Mouse (Mus musculus): Measurements from ENCODE around the gene Arxes1.
"Not testable (repeated sequence)": the region's sequence is repeated elsewhere in the genome, so short reads cannot be mapped to it uniquely, and the experiment has no call there.

Gene Arxes1

DNA sequence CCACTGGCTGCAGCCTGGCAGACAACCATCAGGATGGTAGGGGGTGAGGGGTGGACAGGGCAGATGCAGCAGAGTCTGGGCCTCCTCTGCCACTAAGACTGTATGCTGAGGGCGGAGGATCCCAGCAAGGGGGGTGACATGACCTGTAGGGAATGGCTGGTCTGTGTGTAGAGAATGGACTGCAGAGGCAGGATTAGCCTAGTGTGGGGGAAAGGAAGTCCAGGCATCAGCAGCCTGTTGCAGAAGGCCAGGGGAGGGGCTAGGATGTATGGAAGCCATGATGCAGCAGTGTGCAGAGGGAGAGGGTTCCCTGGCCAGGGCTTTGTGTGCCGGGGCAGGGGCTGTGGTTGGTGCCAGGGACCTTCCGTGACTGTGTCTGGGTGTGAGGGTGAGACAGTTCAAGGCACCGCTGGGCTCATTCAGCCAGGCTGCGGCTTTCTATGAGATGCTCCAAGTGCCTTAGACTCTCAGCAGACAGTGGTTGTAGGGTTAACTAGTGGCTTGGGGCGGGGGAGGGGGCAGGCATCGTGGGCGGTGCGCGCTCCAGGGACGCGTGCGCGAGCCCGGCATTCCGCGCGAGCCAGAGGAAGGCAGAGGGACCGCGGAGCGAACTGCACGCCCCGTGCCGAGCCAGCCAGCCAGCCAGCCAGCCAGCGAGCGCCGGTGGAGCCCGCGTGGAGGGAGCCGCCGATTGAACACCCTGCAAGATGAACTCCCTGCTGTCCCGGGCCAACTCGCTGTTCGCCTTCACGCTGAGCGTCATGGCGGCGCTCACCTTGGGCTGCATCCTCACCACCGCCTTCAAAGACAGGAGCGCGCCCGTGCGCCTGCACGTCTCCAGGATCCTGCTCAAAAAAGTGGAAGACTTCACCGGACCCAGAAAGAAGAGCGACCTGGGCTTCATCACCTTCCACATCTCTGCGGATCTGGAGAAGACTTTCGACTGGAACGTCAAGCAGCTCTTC is at the start of gene Arxes1:
Arxes1 (plus strand) TSS at position 569 of the 965 bp plus-strand sequence.
- not testable (repeated sequence) for DNase-seq (ENCODE audit: low read depth, low spot score)

DNA sequence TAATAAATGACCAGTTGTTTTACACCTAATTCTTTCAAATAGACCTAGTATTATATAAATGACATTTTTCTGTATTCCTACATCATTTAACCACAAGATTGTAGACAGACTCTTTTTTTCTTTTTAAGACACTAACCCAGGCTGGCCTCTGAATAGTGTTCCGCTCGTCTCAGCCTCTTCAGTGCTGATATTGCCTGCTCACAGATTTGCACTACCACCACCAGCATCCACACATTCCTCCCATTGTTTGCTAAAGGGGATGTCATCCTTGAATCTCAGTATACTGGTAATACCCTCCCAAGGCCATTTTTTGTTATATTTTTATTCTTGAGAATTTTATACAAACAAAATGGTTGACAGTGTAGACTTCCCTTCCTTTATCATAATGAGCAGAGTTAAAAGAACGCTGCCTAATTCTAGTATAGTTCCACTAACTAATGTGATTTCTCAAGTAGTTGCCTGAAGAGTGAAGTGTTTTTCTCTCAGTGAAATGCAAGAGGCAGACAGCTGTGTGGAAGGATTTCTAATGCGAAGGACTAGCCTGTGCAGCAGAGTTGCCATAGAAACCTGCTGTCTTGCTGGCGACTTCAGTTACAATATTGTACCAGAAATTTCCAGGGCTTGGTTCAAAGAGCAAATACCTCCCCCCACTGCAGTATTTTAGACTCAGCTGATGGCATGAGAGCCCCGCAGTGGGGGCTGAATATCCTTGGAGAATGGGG is 48.5 kb upstream of the Arxes1 start:
- DNase-seq (ENCODE audit: low read depth, low spot score): no peak

DNA sequence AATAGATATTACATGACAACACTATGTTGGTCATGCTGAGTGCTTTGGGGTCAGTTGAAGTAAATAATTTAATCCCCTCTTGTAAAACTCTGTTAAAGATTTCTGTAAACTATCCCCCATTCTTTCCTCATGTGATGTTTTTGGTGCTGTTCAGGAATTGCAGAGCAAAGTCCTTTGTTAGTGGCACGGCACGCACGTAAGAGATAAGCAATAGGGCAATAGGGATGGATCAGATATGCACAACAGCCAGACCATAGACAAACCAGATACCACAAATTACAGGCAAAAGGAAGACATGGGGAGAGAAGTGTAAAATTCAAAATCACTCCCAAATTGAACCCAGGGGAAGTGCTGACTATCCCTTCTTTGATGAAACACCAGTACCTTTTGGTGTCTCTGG is 46.9 kb upstream of the Arxes1 start:
- no peak for DNase-seq (ENCODE audit: low read depth, low spot score)

DNA sequence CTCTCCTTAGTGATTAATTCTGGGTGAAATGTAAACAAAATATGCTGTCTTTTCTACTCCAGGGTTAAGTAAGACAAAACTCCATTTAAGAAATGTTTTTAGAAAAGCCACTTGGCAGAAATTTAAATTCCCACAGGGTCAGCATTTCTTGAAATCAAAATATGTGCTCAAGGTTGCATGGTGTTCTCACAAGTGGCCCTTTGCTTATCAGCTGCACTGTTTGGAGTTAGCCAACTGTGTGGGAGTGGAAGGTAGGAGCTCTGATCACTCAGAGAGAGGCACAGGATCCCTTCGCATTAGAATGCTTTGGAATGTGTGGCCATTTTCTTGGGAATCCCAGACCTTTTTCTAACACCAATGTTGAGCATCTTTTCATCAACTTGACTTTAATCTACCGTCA is 42.5 kb upstream of the Arxes1 start:
- DNase-seq (ENCODE audit: low read depth, low spot score): no peak

DNA sequence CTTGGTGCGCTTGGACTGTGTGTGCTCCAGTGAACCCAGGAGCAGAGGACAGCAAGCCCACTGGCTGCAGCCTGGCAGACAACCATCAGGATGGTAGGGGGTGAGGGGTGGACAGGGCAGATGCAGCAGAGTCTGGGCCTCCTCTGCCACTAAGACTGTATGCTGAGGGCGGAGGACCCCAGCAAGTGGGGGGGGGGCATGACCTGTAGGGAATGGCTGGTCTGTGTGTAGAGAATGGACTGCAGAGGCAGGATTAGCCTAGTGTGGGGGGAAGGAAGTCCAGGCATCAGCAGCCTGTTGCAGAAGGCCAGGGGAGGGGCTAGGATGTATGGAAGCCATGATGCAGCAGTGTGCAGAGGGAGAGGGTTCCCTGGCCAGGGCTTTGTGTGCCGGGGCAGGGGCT is 40.0 kb upstream of the Arxes1 start:
- not testable (repeated sequence) for DNase-seq (ENCODE audit: low read depth, low spot score)

DNA sequence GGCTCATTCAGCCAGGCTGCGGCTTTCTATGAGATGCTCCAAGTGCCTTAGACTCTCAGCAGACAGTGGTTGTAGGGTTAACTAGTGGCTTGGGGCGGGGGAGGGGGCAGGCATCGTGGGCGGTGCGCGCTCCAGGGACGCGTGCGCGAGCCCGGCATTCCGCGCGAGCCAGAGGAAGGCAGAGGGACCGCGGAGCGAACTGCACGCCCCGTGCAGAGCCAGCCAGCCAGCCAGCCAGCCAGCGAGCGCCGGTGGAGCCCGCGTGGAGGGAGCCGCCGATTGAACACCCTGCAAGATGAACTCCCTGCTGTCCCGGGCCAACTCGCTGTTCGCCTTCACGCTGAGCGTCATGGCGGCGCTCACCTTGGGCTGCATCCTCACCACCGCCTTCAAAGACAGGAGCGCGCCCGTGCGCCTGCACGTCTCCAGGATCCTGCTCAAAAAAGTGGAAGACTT is 39.5 kb upstream of the Arxes1 start, which contains the start of gene Arxes2:
Arxes2 (plus strand) TSS at position 161 of the 456 bp plus-strand sequence.
- not testable (repeated sequence) for DNase-seq (ENCODE audit: low read depth, low spot score)

DNA sequence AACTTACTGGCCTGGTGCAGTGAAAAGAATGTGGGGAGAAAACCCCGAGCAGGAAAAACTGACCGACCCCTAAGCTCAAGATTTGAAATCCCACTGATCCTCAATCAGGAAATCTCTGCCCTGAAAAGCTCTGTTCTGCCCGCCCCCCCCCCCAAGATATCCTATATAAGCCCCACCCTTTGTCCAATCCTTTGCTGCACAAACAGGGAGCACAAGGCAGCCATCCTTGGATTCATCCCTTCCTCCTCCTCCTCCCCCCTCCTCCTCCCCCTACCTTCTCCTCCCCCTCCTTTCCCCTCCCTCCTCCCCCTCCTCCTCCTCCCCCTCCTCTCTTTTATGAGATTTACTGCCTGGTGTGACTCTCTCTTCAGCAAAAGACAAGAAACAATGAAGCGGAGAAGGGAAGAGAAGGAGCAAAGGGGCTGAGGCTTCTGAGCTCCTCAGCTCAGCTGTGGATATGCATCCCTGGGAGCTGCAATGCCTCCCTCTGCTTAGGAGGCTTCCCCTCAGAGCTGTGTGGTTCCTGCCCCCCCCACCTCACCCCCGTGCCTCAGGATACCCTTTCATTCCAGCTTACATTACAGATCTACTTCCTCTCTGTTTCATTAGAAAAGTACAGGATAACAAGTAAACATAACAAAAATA is 25.8 kb upstream of the Arxes1 start:
- DNase-seq (ENCODE audit: low read depth, low spot score): no peak

DNA sequence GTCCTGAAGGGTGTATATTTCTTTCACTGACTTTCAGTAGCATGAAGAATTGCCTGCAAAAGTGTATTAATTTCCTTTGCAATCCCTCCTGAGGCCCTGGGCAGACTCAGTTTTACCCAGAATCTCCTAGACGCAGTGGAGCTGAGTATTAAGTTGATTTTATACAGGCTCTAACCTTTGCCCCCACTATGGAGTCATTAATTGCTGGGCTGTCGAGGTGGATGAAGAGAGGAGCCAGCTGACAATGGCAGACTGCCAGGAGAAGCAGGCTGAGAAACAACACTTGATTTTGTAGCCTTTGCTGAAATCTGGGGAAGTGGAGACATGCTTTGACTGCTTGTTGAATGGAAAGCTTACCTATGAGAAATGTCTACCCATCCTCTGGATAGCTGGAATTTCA is 18.8 kb upstream of the Arxes1 start:
- DNase-seq (ENCODE audit: low read depth, low spot score): no peak

DNA sequence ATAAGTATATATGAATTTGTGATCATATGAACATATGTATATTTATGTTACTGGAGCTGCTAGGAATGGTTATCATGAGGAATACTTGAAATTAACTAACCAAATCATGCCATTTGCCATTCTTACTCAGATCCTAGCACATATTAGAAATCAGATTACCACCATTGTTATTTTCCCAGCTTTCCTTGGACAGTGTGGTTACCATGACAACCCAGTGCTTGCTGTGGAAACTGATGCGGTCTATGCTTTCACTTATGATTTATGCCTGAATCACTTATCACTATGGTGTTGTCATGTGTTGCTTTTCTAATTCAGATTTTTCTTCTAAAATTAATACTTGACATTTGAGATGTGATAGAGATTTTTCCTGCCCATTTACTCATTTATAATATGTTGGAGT is 2.8 kb upstream of the Arxes1 start:
- no peak for DNase-seq (ENCODE audit: low read depth, low spot score)

DNA sequence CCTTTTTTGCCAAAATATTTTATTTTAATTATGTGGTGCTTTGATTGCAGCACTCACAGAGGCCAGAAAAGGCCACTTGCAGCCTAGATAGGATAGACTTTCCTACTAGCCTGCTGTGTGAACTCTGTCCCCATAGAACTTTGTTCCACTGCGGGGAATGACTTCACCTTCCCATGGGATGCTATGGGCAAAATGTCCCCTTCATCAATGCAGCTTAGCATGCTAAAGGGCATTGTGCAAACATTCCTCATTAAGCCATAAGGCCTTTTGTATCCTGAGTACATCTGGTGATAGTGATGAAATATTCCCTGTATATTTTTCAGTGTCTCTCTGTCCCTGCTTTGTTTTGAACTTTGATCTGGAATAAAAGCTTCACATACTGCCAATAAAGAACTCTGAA is 10.6 kb downstream of the Arxes1 start:
- no peak for DNase-seq (ENCODE audit: low read depth, low spot score)

DNA sequence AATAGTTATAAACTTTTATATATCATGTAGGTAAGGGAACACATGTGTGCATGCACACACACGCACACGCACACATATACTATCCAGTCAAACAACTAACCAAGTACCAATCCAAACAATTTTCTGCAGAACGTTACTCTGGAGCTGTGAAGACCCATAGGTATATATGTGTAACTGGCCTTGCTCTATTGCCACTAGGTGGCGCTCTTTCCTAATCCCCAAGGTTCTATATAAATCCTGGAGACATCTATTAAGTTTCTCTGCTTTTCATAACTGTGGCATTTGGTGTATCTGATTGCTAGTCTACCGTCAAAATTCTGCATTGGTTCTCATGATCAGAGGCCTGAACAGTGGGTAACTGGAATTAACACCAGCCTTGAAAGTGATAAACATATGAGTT is 14.4 kb downstream of the Arxes1 start:
- DNase-seq (ENCODE audit: low read depth, low spot score): peak; percentile 53

DNA sequence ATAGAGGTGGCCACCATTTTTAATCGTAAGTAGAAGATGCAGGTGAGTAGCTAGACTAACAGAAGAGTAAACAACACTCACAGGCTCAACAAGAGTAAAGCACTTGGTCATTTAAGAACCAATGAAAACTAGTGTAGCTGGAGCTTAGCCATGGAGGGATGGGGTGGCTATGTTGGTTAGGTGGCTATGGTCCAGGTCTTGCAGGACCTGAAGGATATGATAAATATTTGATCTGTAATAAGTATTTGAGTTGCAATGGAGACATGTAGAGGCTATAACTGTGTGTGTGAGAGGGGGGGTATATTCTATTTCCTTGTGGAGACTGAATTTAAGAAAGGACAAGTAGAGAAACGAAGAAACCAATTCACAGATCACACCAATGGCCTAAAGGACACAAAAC is 18.1 kb downstream of the Arxes1 start:
- DNase-seq (ENCODE audit: low read depth, low spot score): no peak

DNA sequence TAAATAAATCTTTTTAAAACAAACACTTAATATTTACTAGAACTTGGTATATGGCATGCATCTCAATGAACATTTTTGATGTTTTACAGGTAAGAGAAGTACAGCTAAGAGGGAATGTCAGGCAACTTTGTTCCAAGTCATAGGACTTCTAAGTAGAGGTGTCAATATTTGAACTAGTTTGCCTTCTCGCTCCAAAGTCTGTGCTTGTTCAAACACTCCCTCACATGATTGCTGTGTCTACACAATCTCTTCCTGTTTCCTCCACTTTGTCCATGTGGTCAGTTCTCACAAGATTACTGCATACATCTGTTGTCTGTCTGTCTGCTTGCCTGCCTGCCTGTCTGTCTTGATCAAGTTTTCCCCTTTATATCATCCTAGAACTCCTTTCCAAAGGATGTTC is 27.5 kb downstream of the Arxes1 start:
- DNase-seq (ENCODE audit: low read depth, low spot score): no peak

DNA sequence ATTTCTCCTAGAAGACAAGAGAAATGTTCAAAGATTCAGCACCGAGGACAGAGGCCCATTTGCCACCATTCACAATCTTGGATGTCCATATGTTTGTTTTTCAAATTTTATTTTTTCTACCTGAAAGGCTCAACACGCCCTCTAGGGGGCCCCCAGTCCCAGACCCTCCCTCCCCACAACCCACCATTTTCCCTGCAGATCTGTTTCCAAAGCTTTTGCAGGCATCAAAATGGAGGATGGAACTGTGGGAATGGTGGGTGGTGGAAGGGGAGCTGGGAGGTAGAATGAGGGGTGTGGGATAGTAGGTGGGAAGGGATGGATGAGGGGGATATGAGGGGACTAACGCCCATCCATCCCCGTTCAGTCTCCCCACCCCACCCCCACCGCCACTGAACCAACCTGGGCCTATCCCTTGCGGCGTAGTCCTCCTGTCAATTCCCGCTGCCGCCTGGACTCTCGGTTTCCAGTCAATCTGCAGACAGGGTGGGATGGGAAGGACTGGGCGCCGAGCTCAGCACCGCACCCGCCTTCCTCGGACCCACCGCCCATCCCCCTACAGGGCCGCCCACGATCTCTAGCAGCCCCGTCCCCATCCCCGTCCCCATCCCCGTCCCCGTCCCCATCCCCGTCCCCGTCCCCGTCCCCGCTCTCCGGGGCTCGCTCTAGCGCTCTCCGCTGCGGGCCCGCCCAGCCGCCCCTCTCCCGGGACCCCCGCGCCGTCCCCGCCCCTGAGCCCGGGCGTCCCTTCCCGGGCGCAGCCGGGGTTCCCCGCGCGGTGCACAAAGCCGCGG is 34.2 kb downstream of the Arxes1 start:
- not testable (repeated sequence) for DNase-seq (ENCODE audit: low read depth, low spot score)

DNA sequence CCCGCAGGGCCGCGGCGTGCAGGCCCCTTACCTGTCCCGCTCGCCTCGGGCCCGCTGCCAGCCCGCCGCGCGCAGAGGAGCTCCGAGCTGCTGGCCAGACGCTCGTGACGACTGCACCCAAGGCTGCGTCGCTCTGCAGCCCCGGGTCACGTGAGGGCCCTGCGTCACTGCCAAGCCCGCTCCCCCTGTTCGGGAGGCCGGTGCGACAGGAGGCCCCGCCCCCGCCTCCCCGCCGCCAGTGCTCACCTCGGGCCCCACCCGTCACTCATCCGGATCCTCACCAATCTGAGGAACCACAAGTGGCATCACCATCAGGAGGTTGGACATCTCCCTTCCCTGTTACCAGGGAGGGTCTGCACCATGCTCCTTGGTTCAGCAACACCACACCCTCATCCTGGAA is 34.9 kb downstream of the Arxes1 start, which contains the start of gene Bex2:
Bex2 (minus strand) TSS at position 217 of the 400 bp plus-strand sequence.
- DNase-seq (ENCODE audit: low read depth, low spot score): not testable (repeated sequence)

Measured in A20 (cell line).